Comparison of ENCODE assay signal across 8 mouse cellular contexts in genomic region chr11:94629884-94630198, GRCm38 (mm10). TPM values are rescaled to one million over a fixed set of nuclear protein-coding genes. Genes with fewer than 3 reads are reported as not detected.
DNase-seq lines count a peak whose midpoint lies in the region; ATAC-seq and TF ChIP-seq lines count a peak whose summit lies in the region.

No protein-coding gene starts in this region.

- WGBS in kidney, embryonic 15.5 days: under 1% methylated on average over 28 of the region's 28 CpGs
- under 1% methylated on average over 26 of the region's 28 CpGs for WGBS in hindbrain, postnatal 0 days
- under 1% methylated on average over 28 of the region's 28 CpGs for WGBS in midbrain, embryonic 16.5 days

- peak overlapping the region; percentile 100 for H3K4me3 ChIP-seq in kidney, embryonic 15.5 days (replicated peaks)
- H3K4me3 ChIP-seq in hindbrain, postnatal 0 days (ENCODE audit: low read length): peak overlapping the region; percentile 91
- H3K4me3 ChIP-seq in midbrain, embryonic 16.5 days (ENCODE audit: low read depth, low read length): peak overlapping the region; percentile 100

- peaks cover 36% of the 10 kb centered on the region for H3K36me3 ChIP-seq in kidney, embryonic 15.5 days
- H3K36me3 ChIP-seq in hindbrain, postnatal 0 days (ENCODE audit: insufficient read depth, low read length): peaks cover 25% of the 10 kb centered on the region
- peaks cover 17% of the 10 kb centered on the region for H3K36me3 ChIP-seq in midbrain, embryonic 16.5 days (ENCODE audit: control insufficient read depth, insufficient read depth, low read length)

- H3K9ac ChIP-seq in kidney, embryonic 15.5 days: peak overlapping the region; percentile 88
- peak overlapping the region; percentile 88 for H3K9ac ChIP-seq in hindbrain, postnatal 0 days (replicated peaks; ENCODE audit: low read length)
- H3K9ac ChIP-seq in midbrain, embryonic 16.5 days (ENCODE audit: low read depth, low read length): peak overlapping the region; percentile 89

- ATAC-seq in kidney, embryonic 15.5 days (replicated peaks; ENCODE audit: low FRiP score): peak; percentile 76
- ATAC-seq in common myeloid progenitor, adult 5-6 weeks (replicated peaks; ENCODE audit: low read depth, poor library complexity, severe bottlenecking): 0 out of 2 replicates have a peak, but pooled peaks have one; percentile 1
- peak; percentile 74 for ATAC-seq in hindbrain, postnatal 0 days
- peak; percentile 79; the same call in 1 of the 2 replicates for ATAC-seq in midbrain, embryonic 16.5 days

- no peaks in the 10 kb centered on the region for H3K27me3 ChIP-seq in kidney, embryonic 15.5 days
- no peaks in the 10 kb centered on the region for H3K27me3 ChIP-seq in hindbrain, postnatal 0 days (ENCODE audit: insufficient read depth, low read length)
- no peaks in the 10 kb centered on the region for H3K27me3 ChIP-seq in midbrain, embryonic 16.5 days (ENCODE audit: control insufficient read depth, insufficient read depth, low read depth, low read length)

- TF ChIP-seq CTCF in hindbrain, postnatal 0 days (IDR thresholded peaks at IDR 0.05; ENCODE audit: low read depth): no peak

- H3K27ac ChIP-seq in kidney, embryonic 15.5 days: peak overlapping the region; percentile 81
- peak overlapping the region; percentile 65 for H3K27ac ChIP-seq in hindbrain, postnatal 0 days
- peak overlapping the region; percentile 69; the same call in 1 of the 2 replicates for H3K27ac ChIP-seq in midbrain, embryonic 16.5 days (ENCODE audit: low read length)

- peaks cover 14% of the 10 kb centered on the region for H3K4me1 ChIP-seq in kidney, embryonic 15.5 days
- H3K4me1 ChIP-seq in hindbrain, postnatal 0 days (ENCODE audit: insufficient read depth, low read length): peaks cover 6% of the 10 kb centered on the region
- peaks cover 6% of the 10 kb centered on the region for H3K4me1 ChIP-seq in midbrain, embryonic 16.5 days (ENCODE audit: control insufficient read depth, insufficient read depth, low read length)

- DNase-seq in kidney, postnatal 10 days: no peak
- DNase-seq in hindbrain, postnatal 0 days (ENCODE audit: low spot score): no peak
- no peak for DNase-seq in retina, postnatal 1 day
- no peak for DNase-seq in adrenal gland, postnatal 14 days
- DNase-seq in adrenal gland, adult 18-20 months (ENCODE audit: low spot score in 2 of 2): no peak

- no peaks in the 10 kb centered on the region for H3K9me3 ChIP-seq in kidney, embryonic 15.5 days (replicated peaks)
- H3K9me3 ChIP-seq in hindbrain, postnatal 0 days (ENCODE audit: low read length): no peaks in the 10 kb centered on the region
- H3K9me3 ChIP-seq in midbrain, embryonic 16.5 days (replicated peaks; ENCODE audit: control insufficient read depth, low read length, poor library complexity, severe bottlenecking): no peaks in the 10 kb centered on the region

- H3K4me2 ChIP-seq in kidney, embryonic 15.5 days: peak overlapping the region; percentile 88
- H3K4me2 ChIP-seq in hindbrain, postnatal 0 days (ENCODE audit: low read depth, low read length): peak overlapping the region; percentile 69
- H3K4me2 ChIP-seq in midbrain, embryonic 16.5 days (ENCODE audit: low read length): peak overlapping the region; percentile 65

RNA-seq across cellular contexts. Expression of gene Lrrc59, which starts 0.3 kb away (rescaled TPM):
- 204 and 215 TPM in 2 replicates for polyA plus RNA-seq in kidney, embryonic 15.5 days (2015; fragmentation: Nextera tagmentation; extraction: Ambion mirVana)
- 149 and 151 TPM in 2 replicates for total RNA-seq in common myeloid progenitor, adult 5-6 weeks (2017)
- 105 and 113 TPM in 2 replicates for total RNA-seq in hindbrain, postnatal 0 days (2014; rRNA removed)
- polyA plus RNA-seq in hindbrain, postnatal 0 days (2015; fragmentation: Nextera tagmentation; extraction: Ambion mirVana): 127 and 131 TPM in 2 replicates
- polyA plus RNA-seq in midbrain, embryonic 16.5 days (2015; fragmentation: Nextera tagmentation; extraction: Ambion mirVana): 151 and 158 TPM in 2 replicates
- 111 and 121 TPM in 2 replicates for total RNA-seq in adrenal gland, postnatal 14 days (2021)
- 100 to 1,000 TPM; 124 to 133 TPM for total RNA-seq in adrenal gland, adult 18-20 months (2021)

RNA-seq across cellular contexts. Expression of gene Mrpl27, which starts 23.7 kb away (rescaled TPM):
- 148 and 154 TPM in 2 replicates for polyA plus RNA-seq in kidney, embryonic 15.5 days (2015; fragmentation: Nextera tagmentation; extraction: Ambion mirVana)
- total RNA-seq in common myeloid progenitor, adult 5-6 weeks (2017): 35.0 and 63.6 TPM in 2 replicates
- total RNA-seq in hindbrain, postnatal 0 days (2014; rRNA removed): 36.3 and 61.2 TPM in 2 replicates
- polyA plus RNA-seq in hindbrain, postnatal 0 days (2015; fragmentation: Nextera tagmentation; extraction: Ambion mirVana): 178 and 182 TPM in 2 replicates
- 126 and 134 TPM in 2 replicates for polyA plus RNA-seq in midbrain, embryonic 16.5 days (2015; fragmentation: Nextera tagmentation; extraction: Ambion mirVana)
- total RNA-seq in adrenal gland, postnatal 14 days (2021): 83.5 and 84.1 TPM in 2 replicates
- total RNA-seq in adrenal gland, adult 18-20 months (2021): 10 to 100 TPM; 65.8 to 73.0 TPM

RNA-seq across cellular contexts. Expression of gene Eme1, which starts 23.9 kb away (rescaled TPM):
- polyA plus RNA-seq in kidney, embryonic 15.5 days (2015; fragmentation: Nextera tagmentation; extraction: Ambion mirVana): 25.9 and 27.1 TPM in 2 replicates
- 35.2 and 37.9 TPM in 2 replicates for total RNA-seq in common myeloid progenitor, adult 5-6 weeks (2017)
- 3.8 TPM in 2 replicates for total RNA-seq in hindbrain, postnatal 0 days (2014; rRNA removed)
- polyA plus RNA-seq in hindbrain, postnatal 0 days (2015; fragmentation: Nextera tagmentation; extraction: Ambion mirVana): 1.9 and 2.4 TPM in 2 replicates
- 2.2 and 2.9 TPM in 2 replicates for polyA plus RNA-seq in midbrain, embryonic 16.5 days (2015; fragmentation: Nextera tagmentation; extraction: Ambion mirVana)
- total RNA-seq in adrenal gland, postnatal 14 days (2021): 1.9 and 3.3 TPM in 2 replicates
- under 1 TPM; 0.23 to 0.45 TPM for total RNA-seq in adrenal gland, adult 18-20 months (2021)

RNA-seq across cellular contexts. Expression of gene Acsf2, which starts 28.2 kb away (rescaled TPM):
- polyA plus RNA-seq in kidney, embryonic 15.5 days (2015; fragmentation: Nextera tagmentation; extraction: Ambion mirVana): 7.9 and 8.9 TPM in 2 replicates
- total RNA-seq in common myeloid progenitor, adult 5-6 weeks (2017): 7.9 and 8.1 TPM in 2 replicates
- total RNA-seq in hindbrain, postnatal 0 days (2014; rRNA removed): 4.8 and 6.8 TPM in 2 replicates
- polyA plus RNA-seq in hindbrain, postnatal 0 days (2015; fragmentation: Nextera tagmentation; extraction: Ambion mirVana): 2.6 and 2.8 TPM in 2 replicates
- polyA plus RNA-seq in midbrain, embryonic 16.5 days (2015; fragmentation: Nextera tagmentation; extraction: Ambion mirVana): 1.2 and 1.9 TPM in 2 replicates
- total RNA-seq in adrenal gland, postnatal 14 days (2021): 81.0 and 86.9 TPM in 2 replicates
- total RNA-seq in adrenal gland, adult 18-20 months (2021): 100 to 1,000 TPM; 143 to 171 TPM

RNA-seq across cellular contexts. Expression of gene Xylt2, which starts 47.5 kb away (rescaled TPM):
- 20.3 and 22.4 TPM in 2 replicates for polyA plus RNA-seq in kidney, embryonic 15.5 days (2015; fragmentation: Nextera tagmentation; extraction: Ambion mirVana)
- total RNA-seq in common myeloid progenitor, adult 5-6 weeks (2017): 6.6 and 8.6 TPM in 2 replicates
- 44.0 and 53.5 TPM in 2 replicates for total RNA-seq in hindbrain, postnatal 0 days (2014; rRNA removed)
- polyA plus RNA-seq in hindbrain, postnatal 0 days (2015; fragmentation: Nextera tagmentation; extraction: Ambion mirVana): 13.6 and 14.9 TPM in 2 replicates
- polyA plus RNA-seq in midbrain, embryonic 16.5 days (2015; fragmentation: Nextera tagmentation; extraction: Ambion mirVana): 11.6 and 11.8 TPM in 2 replicates
- total RNA-seq in adrenal gland, postnatal 14 days (2021): 20.5 and 22.6 TPM in 2 replicates
- 10 to 100 TPM; 10.6 to 11.8 TPM for total RNA-seq in adrenal gland, adult 18-20 months (2021)

Comparison
In these comparisons a context has a peak if more than half of its experiments do, and no peak if none do; other contexts are left out.
1. ATAC-seq: peak in every context shown above with its lines; median percentile 79 in midbrain, embryonic 16.5 days; 76 in kidney, embryonic 15.5 days; 74 in hindbrain, postnatal 0 days; 1 in common myeloid progenitor, adult 5-6 weeks.